Mouse (Mus musculus) ES-E14 (cell line): ENCODE measurements around the gene Hsd11b1. TPM values are rescaled to one million over a fixed set of nuclear protein-coding genes. Genes with fewer than 3 reads are reported as not detected.

Experiments
- DNase-seq: peaks from one replicate; pipeline ENCODE4 v3.0.0-alpha.2; 2013; ENCODE audit warnings: low read depth, low spot score
- H3K27ac ChIP-seq: 2 replicates; pipeline ENCODE4 v1.5.1; 2012; ENCODE audit warnings: low read depth, mild to moderate bottlenecking, low read length, moderate library complexity, mixed read lengths; ENCODE audit not compliant: poor library complexity, insufficient read depth, severe bottlenecking
- H3K36me3 ChIP-seq: 2 replicates; pipeline ENCODE4 v1.6.1; 2012; ENCODE audit warnings: mild to moderate bottlenecking, low read length, moderate library complexity, mixed read lengths; ENCODE audit not compliant: control insufficient read depth, poor library complexity, insufficient read depth, severe bottlenecking
- H3K4me1 ChIP-seq, 2 experiments: fragments of 150-350 bp in 1 of 2; sonication (generic) in 1 of 2; 2 replicates each; pipeline ENCODE4 v1.6.1; 2012; ENCODE audit warnings: low read length in 2 of 2, mild to moderate bottlenecking in 1 of 2, mixed read lengths in 1 of 2; ENCODE audit not compliant: control insufficient read depth in 2 of 2, insufficient read depth in 2 of 2, poor library complexity in 1 of 2
- H3K4me3 ChIP-seq, 2 experiments: fragments of 150-350 bp in 1 of 2; sonication (generic) in 1 of 2; 2 replicates each; pipeline ENCODE4 v1.5.1; 2012; ENCODE audit warnings: low read length in 2 of 2, low read depth in 1 of 2, mild to moderate bottlenecking in 1 of 2, mixed read lengths in 1 of 2; ENCODE audit not compliant: insufficient read depth in 1 of 2, poor library complexity in 1 of 2, severe bottlenecking in 1 of 2
- H3K9ac ChIP-seq: 2 replicates; pipeline ENCODE4 v1.6.1; 2012; ENCODE audit warnings: low read depth, mild to moderate bottlenecking, low read length, mixed read lengths; ENCODE audit not compliant: poor library complexity, insufficient read depth, severe bottlenecking
- H3K9me3 ChIP-seq: fragments of 150-350 bp; sonication (generic); 2 replicates; pipeline ENCODE4 v1.6.1; 2012; ENCODE audit warnings: low read depth, mild to moderate bottlenecking, low read length; ENCODE audit not compliant: control insufficient read depth, insufficient read depth
- CHD2 ChIP-seq: IDR thresholded peaks from 2 replicates; pipeline ENCODE4 v1.6.1; 2014; ENCODE audit warnings: mild to moderate bottlenecking, low read depth, low read length, inconsistent platforms
- HCFC1 ChIP-seq: IDR thresholded peaks from 2 replicates; pipeline ENCODE4 v1.6.1; 2012; ENCODE audit warnings: low read length, inconsistent platforms, borderline replicate concordance; ENCODE audit not compliant: insufficient read depth
- MAFK ChIP-seq: IDR thresholded peaks from 2 replicates; pipeline ENCODE4 v1.6.1; 2014; ENCODE audit warnings: mild to moderate bottlenecking, low read depth, low read length, inconsistent platforms; ENCODE audit not compliant: insufficient read depth
- ZC3H11A ChIP-seq: IDR thresholded peaks from 2 replicates; pipeline ENCODE4 v1.6.1; 2012; ENCODE audit warnings: low read depth, mild to moderate bottlenecking, inconsistent platforms, low read length, borderline replicate concordance
- ZNF384 ChIP-seq: IDR thresholded peaks from 2 replicates; pipeline ENCODE4 v1.6.1; 2012; ENCODE audit warnings: low read depth, low read length, inconsistent platforms
- in situ Hi-C, 2 experiments: fragments of 600-800 bp; cut with MboI; formaldehyde crosslinking; loops; one replicate each; pipeline ENCODE4 v1.15.1; 2025; ENCODE audit warnings: low sequenced_read_pairs in 2 of 2, inconsistent platforms in 1 of 2; ENCODE audit not compliant: unreplicated experiment in 2 of 2
- total RNA-seq: library from RNA; depleted of rRNA; stranded (reverse); fragments of 300-350 nt; gene quantifications from 2 replicates; pipeline ENCODE4 v1.2.3, GENCODE M21; 2012

Gene Hsd11b1
- total RNA-seq, 1 experiment, result 0.18 TPM

DNA sequence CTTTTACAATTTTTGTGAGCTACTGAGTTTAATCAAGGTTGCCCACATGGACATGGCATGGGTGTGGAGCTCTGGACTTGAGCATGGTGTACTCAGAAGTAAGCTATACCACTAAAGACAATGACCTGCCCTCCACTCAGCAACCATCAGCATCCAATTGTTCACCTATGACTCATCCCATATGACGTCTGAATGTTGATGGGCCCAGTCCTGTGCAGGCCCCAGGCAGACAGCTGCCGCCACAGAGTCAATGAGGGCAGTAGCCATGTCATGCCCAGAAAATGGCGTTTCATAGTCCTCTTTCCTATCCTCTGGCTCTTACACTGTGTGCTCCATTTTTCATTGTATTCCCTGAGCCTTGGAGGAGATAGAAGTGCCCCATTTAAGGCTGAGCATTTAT lies 47.9 kb downstream of the Hsd11b1 start:
- H3K9ac ChIP-seq, result no peak overlapping the region
- TF ChIP-seq HCFC1, result no peak
- no peak for TF ChIP-seq ZNF384
- TF ChIP-seq CHD2, result no peak
- no peak for TF ChIP-seq MAFK
- TF ChIP-seq ZC3H11A, result no peak
- H3K9me3 ChIP-seq, result no peaks in the 10 kb centered on the region
- no peak for DNase-seq
- in situ Hi-C loops, result no loop called here
- no peak overlapping the region for H3K4me3 ChIP-seq
- H3K36me3 ChIP-seq, result no peaks in the 10 kb centered on the region
- no peaks in the 10 kb centered on the region for H3K4me1 ChIP-seq
- H3K27ac ChIP-seq, result no peak overlapping the region

- H3K27ac ChIP-seq, result no peak overlapping the region
- TF ChIP-seq ZC3H11A (no peak), HCFC1 (no peak), CHD2 (no peak), ZNF384 (no peak), MAFK (no peak)
- in situ Hi-C loops, result no loop called here
- no peaks in the 10 kb centered on the region for H3K36me3 ChIP-seq
- DNase-seq, result no peak
- no peaks in the 10 kb centered on the region for H3K9me3 ChIP-seq
- no peaks in the 10 kb centered on the region for H3K4me1 ChIP-seq
- H3K9ac ChIP-seq, result no peak overlapping the region
- H3K4me3 ChIP-seq, result no peak overlapping the region
Observed at GRCm38 (mm10) chr1:193214053-193214452, 49.8 kb downstream of the Hsd11b1 start.

DNA sequence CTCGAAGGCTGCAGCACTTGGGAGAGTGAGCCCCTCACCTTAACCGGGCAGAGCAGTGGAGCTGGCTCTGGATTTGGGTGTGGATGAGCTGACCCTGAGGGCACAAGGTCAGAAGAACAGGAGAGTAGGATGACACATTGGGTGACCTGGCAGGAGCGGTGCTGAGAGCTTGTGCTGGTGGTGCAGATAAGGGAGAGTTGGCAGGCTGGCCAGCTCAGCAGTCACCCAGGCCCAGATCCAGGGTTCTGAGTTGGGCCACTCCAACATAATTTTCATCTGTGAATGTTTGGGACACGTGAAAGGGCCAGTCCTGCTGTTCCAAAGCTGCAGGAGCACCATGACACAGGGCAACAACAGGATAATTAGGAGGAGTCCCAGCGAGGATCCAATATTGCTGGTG lies 52.5 kb downstream of the Hsd11b1 start:
- H3K27ac ChIP-seq, result no peak overlapping the region
- in situ Hi-C loops, result no loop called here
- TF ChIP-seq HCFC1 (no peak), ZNF384 (no peak), ZC3H11A (no peak), CHD2 (no peak), MAFK (no peak)
- no peaks in the 10 kb centered on the region for H3K36me3 ChIP-seq
- no peak overlapping the region for H3K4me3 ChIP-seq
- H3K9ac ChIP-seq, result no peak overlapping the region
- no peaks in the 10 kb centered on the region for H3K9me3 ChIP-seq
- no peak for DNase-seq
- no peaks in the 10 kb centered on the region for H3K4me1 ChIP-seq

GRCm38 (mm10) chr1:193208178-193208577 lies 55.7 kb downstream of the Hsd11b1 start:
- H3K4me3 ChIP-seq, result no peak overlapping the region
- no peaks in the 10 kb centered on the region for H3K9me3 ChIP-seq
- in situ Hi-C loops, result no loop called here
- TF ChIP-seq HCFC1 (no peak), ZC3H11A (peak; percentile 69; the same call in 1 of the 2 replicates)
- H3K4me1 ChIP-seq, result no peaks in the 10 kb centered on the region
- peak; percentile 33 for DNase-seq
- no peak overlapping the region for H3K27ac ChIP-seq
- no peak overlapping the region for H3K9ac ChIP-seq
- H3K36me3 ChIP-seq, result no peaks in the 10 kb centered on the region

DNA sequence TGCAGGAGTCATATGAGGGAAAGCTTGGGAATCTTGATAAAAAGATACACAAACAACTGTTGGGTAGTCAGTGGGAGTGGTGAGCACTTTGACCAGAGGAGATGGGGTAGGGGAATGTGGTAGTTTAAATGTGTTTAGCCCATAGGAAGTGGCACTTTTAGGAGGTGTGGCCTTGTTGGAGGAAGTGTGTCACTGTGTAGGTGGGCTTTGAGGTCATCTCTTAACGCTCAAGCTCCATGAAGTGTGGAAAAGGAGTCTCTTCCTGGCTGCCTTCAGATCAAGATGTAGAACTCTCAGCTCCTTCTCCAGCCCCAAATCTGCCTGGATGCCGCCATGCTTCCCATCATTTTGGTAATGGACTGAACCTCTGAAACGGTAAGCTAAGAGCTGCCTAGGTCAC lies 56.4 kb downstream of the Hsd11b1 start, which contains the start of gene Lamb3:
TSS of gene Lamb3 (plus strand) at position 197 of the 400 bp plus-strand sequence.
- Histone ChIP-seq H3K4me1 (no peaks in the 10 kb centered on the region), H3K9me3 (no peaks in the 10 kb centered on the region), H3K27ac (no peak within 1 kb of the TSS), H3K4me3 (no peak within 1 kb of the TSS), H3K9ac (no peak within 1 kb of the TSS), H3K36me3 (no peaks in the 10 kb centered on the region)
- no peak for DNase-seq
- in situ Hi-C loops, result no loop called here
- TF ChIP-seq MAFK (no peak), ZC3H11A (no peak), ZNF384 (no peak), HCFC1 (no peak), CHD2 (no peak)
